In genomic region chr2:130629080-130629838, GRCm38 (mm10) we compare ENCODE assay signal across 8 mouse cellular contexts. TPM values are rescaled to one million over a fixed set of nuclear protein-coding genes. Genes with fewer than 3 reads are reported as not detected.
A peak's percentile ranks its signal among the peaks of the same experiment; 100 is the strongest.
DNase-seq lines count a peak whose midpoint lies in the region; ATAC-seq and TF ChIP-seq lines count a peak whose summit lies in the region.

No protein-coding gene starts in this region.

- H3K4me3 ChIP-seq in heart, embryonic 15.5 days = peak overlapping the region; percentile 90
- peak overlapping the region; percentile 87 for H3K4me3 ChIP-seq in ES-Bruce4 (ENCODE audit: low read depth, low read length)
- peak overlapping the region; percentile 95 for H3K4me3 ChIP-seq in embryonic fibroblast, embryonic 13.5 days (ENCODE audit: insufficient read depth, low read length)
- peak overlapping the region; percentile 99 for H3K4me3 ChIP-seq in limb, embryonic 13.5 days
- peak overlapping the region; percentile 93 for H3K4me3 ChIP-seq in small intestine, adult 2 months (ENCODE audit: low read depth, low read length)

- peak overlapping the region; percentile 67 for H3K27ac ChIP-seq in heart, embryonic 15.5 days
- peak overlapping the region; percentile 0; the same call in 1 of the 2 replicates for H3K27ac ChIP-seq in ES-Bruce4 (ENCODE audit: insufficient read depth, low read length)
- H3K27ac ChIP-seq in embryonic fibroblast, embryonic 13.5 days (ENCODE audit: insufficient read depth, low read length) = no peak overlapping the region
- H3K27ac ChIP-seq in limb, embryonic 13.5 days = peak overlapping the region; percentile 76; the same call in 1 of the 2 replicates
- H3K27ac ChIP-seq in small intestine, adult 2 months (ENCODE audit: insufficient read depth, low read depth, low read length) = peak overlapping the region; percentile 3

- no peak for TF ChIP-seq CTCF in ES-Bruce4 (IDR thresholded peaks at IDR 0.05; ENCODE audit: low read depth, low read length)
- TF ChIP-seq CTCF in embryonic fibroblast, embryonic 13.5 days (IDR thresholded peaks at IDR 0.05; ENCODE audit: borderline replicate concordance, insufficient read depth, low read length) = no peak
- no peak for TF ChIP-seq CTCF in small intestine, adult 2 months (IDR thresholded peaks at IDR 0.05; ENCODE audit: extremely low read depth, insufficient read length, insufficient replicate concordance, low read depth, low read length)

- no peak for DNase-seq in heart, adult 11 months
- DNase-seq in gastrocnemius, adult 18-20 months (ENCODE audit: low spot score) = no peak
- no peak for DNase-seq in urinary bladder, adult 18-20 months (ENCODE audit: low spot score in 2 of 2)

- H3K36me3 ChIP-seq in heart, embryonic 15.5 days = peaks cover 12% of the 10 kb centered on the region
- peaks cover 30% of the 10 kb centered on the region for H3K36me3 ChIP-seq in ES-Bruce4 (ENCODE audit: control insufficient read depth, insufficient read depth, low read length, poor library complexity, severe bottlenecking)
- peaks cover 35% of the 10 kb centered on the region for H3K36me3 ChIP-seq in limb, embryonic 13.5 days
- H3K36me3 ChIP-seq in small intestine, adult 2 months (ENCODE audit: control insufficient read depth, insufficient read depth, low read length) = peaks cover 7% of the 10 kb centered on the region

- TF ChIP-seq POLR2A in ES-Bruce4 (IDR thresholded peaks at IDR 0.05; ENCODE audit: insufficient read depth, low read length) = no peak
- TF ChIP-seq POLR2A in embryonic fibroblast, embryonic 13.5 days (IDR thresholded peaks at IDR 0.05; ENCODE audit: low read depth, low read length) = no peak
- no peak for TF ChIP-seq POLR2A in small intestine, adult 2 months (IDR thresholded peaks at IDR 0.05; ENCODE audit: low read depth, low read length)

- H3K4me1 ChIP-seq in heart, embryonic 15.5 days (replicated peaks) = peaks cover 12% of the 10 kb centered on the region
- peaks cover 9% of the 10 kb centered on the region for H3K4me1 ChIP-seq in ES-Bruce4 (ENCODE audit: control insufficient read depth, insufficient read depth, low read length)
- H3K4me1 ChIP-seq in embryonic fibroblast, embryonic 13.5 days (ENCODE audit: control insufficient read depth, insufficient read depth, low read length) = no peaks in the 10 kb centered on the region
- peaks cover 7% of the 10 kb centered on the region for H3K4me1 ChIP-seq in limb, embryonic 13.5 days
- peaks cover 2% of the 10 kb centered on the region; the same call in 1 of the 2 replicates for H3K4me1 ChIP-seq in small intestine, adult 2 months (ENCODE audit: control insufficient read depth, insufficient read depth, insufficient read length, low read length)

- peak overlapping the region; percentile 85 for H3K9ac ChIP-seq in heart, embryonic 15.5 days
- peak overlapping the region; percentile 79 for H3K9ac ChIP-seq in ES-Bruce4 (ENCODE audit: low read depth, poor library complexity, severe bottlenecking)
- H3K9ac ChIP-seq in limb, embryonic 13.5 days = peak overlapping the region; percentile 98

- H3K27me3 ChIP-seq in heart, embryonic 15.5 days = peaks cover 18% of the 10 kb centered on the region
- no peaks in the 10 kb centered on the region for H3K27me3 ChIP-seq in ES-Bruce4 (ENCODE audit: control insufficient read depth, insufficient read depth, low read length, poor library complexity, severe bottlenecking)
- peaks cover 18% of the 10 kb centered on the region for H3K27me3 ChIP-seq in limb, embryonic 13.5 days
- no peaks in the 10 kb centered on the region for H3K27me3 ChIP-seq in small intestine, adult 2 months (ENCODE audit: control insufficient read depth, insufficient read depth, low read length)

- peak; percentile 25 for ATAC-seq in heart, embryonic 15.5 days (replicated peaks; ENCODE audit: insufficient number of reproducible peaks, insufficient read depth, low FRiP score, low read depth)
- ATAC-seq in limb, embryonic 13.5 days (ENCODE audit: low FRiP score, low read depth) = peak; percentile 57; the same call in 1 of the 2 replicates

- no peak for TF ChIP-seq EP300 in ES-Bruce4 (IDR thresholded peaks at IDR 0.05; ENCODE audit: insufficient read depth, low read depth, low read length)

- H3K9me3 ChIP-seq in heart, embryonic 15.5 days (replicated peaks) = no peaks in the 10 kb centered on the region
- no peaks in the 10 kb centered on the region for H3K9me3 ChIP-seq in ES-Bruce4 (replicated peaks; ENCODE audit: control insufficient read depth, insufficient read depth, low read length, poor library complexity, severe bottlenecking)
- no peaks in the 10 kb centered on the region for H3K9me3 ChIP-seq in limb, embryonic 13.5 days

- 1% methylated on average over 37 of the region's 37 CpGs for WGBS in heart, embryonic 15.5 days
- WGBS in limb, embryonic 13.5 days = 2% methylated on average over 36 of the region's 37 CpGs
- WGBS in small intestine, adult 2 months = 1% methylated on average over 37 of the region's 37 CpGs

- peak overlapping the region; percentile 79 for H3K4me2 ChIP-seq in heart, embryonic 15.5 days
- peak overlapping the region; percentile 80 for H3K4me2 ChIP-seq in limb, embryonic 13.5 days (replicated peaks)

RNA-seq across cellular contexts. Expression of gene Fastkd5, which starts 0.6 kb away (rescaled TPM):
- polyA plus RNA-seq in heart, embryonic 15.5 days (2015; fragmentation: Nextera tagmentation; extraction: Ambion mirVana) = 11.2 and 12.6 TPM in 2 replicates
- 21.5 and 22.5 TPM in 2 replicates for polyA plus RNA-seq in ES-Bruce4 (2011; ENCODE audit: insufficient read depth, insufficient read length, low read depth, missing spikeins)
- 9.3 and 10.3 TPM in 2 replicates for polyA plus RNA-seq in embryonic fibroblast, embryonic 13.5 days (2011; ENCODE audit: insufficient read length, low read depth, missing spikeins)
- polyA plus RNA-seq in limb, embryonic 13.5 days (2015; fragmentation: Nextera tagmentation; extraction: Ambion mirVana) = 14.5 and 16.0 TPM in 2 replicates
- polyA plus RNA-seq in small intestine, adult 2 months (2012; rRNA removed) = 0.70 and 0.74 TPM in 2 replicates
- 1 to 10 TPM; 5.8 to 6.2 TPM for total RNA-seq in gastrocnemius, adult 18-20 months (2021)

RNA-seq across cellular contexts. Expression of gene Ubox5, which starts 0.6 kb away (rescaled TPM):
- polyA plus RNA-seq in heart, embryonic 15.5 days (2015; fragmentation: Nextera tagmentation; extraction: Ambion mirVana) = 5.8 and 8.5 TPM in 2 replicates
- 10.4 and 11.6 TPM in 2 replicates for polyA plus RNA-seq in ES-Bruce4 (2011; ENCODE audit: insufficient read depth, insufficient read length, low read depth, missing spikeins)
- polyA plus RNA-seq in embryonic fibroblast, embryonic 13.5 days (2011; ENCODE audit: insufficient read length, low read depth, missing spikeins) = 7.2 and 8.4 TPM in 2 replicates
- polyA plus RNA-seq in limb, embryonic 13.5 days (2015; fragmentation: Nextera tagmentation; extraction: Ambion mirVana) = 15.0 and 16.2 TPM in 2 replicates
- 2.0 and 3.4 TPM in 2 replicates for polyA plus RNA-seq in small intestine, adult 2 months (2012; rRNA removed)
- 1 to 10 TPM; 5.2 TPM for total RNA-seq in gastrocnemius, adult 18-20 months (2021)

RNA-seq across cellular contexts. Expression of gene Lzts3, which starts 13.3 kb away (rescaled TPM):
- 1.8 and 2.6 TPM in 2 replicates for polyA plus RNA-seq in heart, embryonic 15.5 days (2015; fragmentation: Nextera tagmentation; extraction: Ambion mirVana)
- 2.4 and 2.8 TPM in 2 replicates for polyA plus RNA-seq in ES-Bruce4 (2011; ENCODE audit: insufficient read depth, insufficient read length, low read depth, missing spikeins)
- 4.5 and 5.1 TPM in 2 replicates for polyA plus RNA-seq in embryonic fibroblast, embryonic 13.5 days (2011; ENCODE audit: insufficient read length, low read depth, missing spikeins)
- 3.9 and 4.7 TPM in 2 replicates for polyA plus RNA-seq in limb, embryonic 13.5 days (2015; fragmentation: Nextera tagmentation; extraction: Ambion mirVana)
- 27.0 and 50.3 TPM in 2 replicates for polyA plus RNA-seq in small intestine, adult 2 months (2012; rRNA removed)
- total RNA-seq in gastrocnemius, adult 18-20 months (2021) = 1 to 10 TPM; 2.3 to 3.2 TPM

RNA-seq across cellular contexts. Expression of gene Ddrgk1, which starts 35.2 kb away (rescaled TPM):
- polyA plus RNA-seq in heart, embryonic 15.5 days (2015; fragmentation: Nextera tagmentation; extraction: Ambion mirVana) = 44.8 and 46.2 TPM in 2 replicates
- 38.9 and 39.3 TPM in 2 replicates for polyA plus RNA-seq in ES-Bruce4 (2011; ENCODE audit: insufficient read depth, insufficient read length, low read depth, missing spikeins)
- 45.9 and 46.7 TPM in 2 replicates for polyA plus RNA-seq in embryonic fibroblast, embryonic 13.5 days (2011; ENCODE audit: insufficient read length, low read depth, missing spikeins)
- 58.5 and 64.3 TPM in 2 replicates for polyA plus RNA-seq in limb, embryonic 13.5 days (2015; fragmentation: Nextera tagmentation; extraction: Ambion mirVana)
- polyA plus RNA-seq in small intestine, adult 2 months (2012; rRNA removed) = 29.3 and 55.9 TPM in 2 replicates
- total RNA-seq in gastrocnemius, adult 18-20 months (2021) = 100 to 1,000 TPM; 117 to 118 TPM

RNA-seq across cellular contexts. Expression of gene Itpa, which starts 38.2 kb away (rescaled TPM):
- polyA plus RNA-seq in heart, embryonic 15.5 days (2015; fragmentation: Nextera tagmentation; extraction: Ambion mirVana) = 74.3 and 77.9 TPM in 2 replicates
- 137 and 139 TPM in 2 replicates for polyA plus RNA-seq in ES-Bruce4 (2011; ENCODE audit: insufficient read depth, insufficient read length, low read depth, missing spikeins)
- polyA plus RNA-seq in embryonic fibroblast, embryonic 13.5 days (2011; ENCODE audit: insufficient read length, low read depth, missing spikeins) = 66.6 and 71.8 TPM in 2 replicates
- polyA plus RNA-seq in limb, embryonic 13.5 days (2015; fragmentation: Nextera tagmentation; extraction: Ambion mirVana) = 126 and 131 TPM in 2 replicates
- 9.5 and 16.2 TPM in 2 replicates for polyA plus RNA-seq in small intestine, adult 2 months (2012; rRNA removed)
- 10 to 100 TPM; 11.5 to 12.7 TPM for total RNA-seq in gastrocnemius, adult 18-20 months (2021)
